Mouse (Mus musculus) lung, embryonic 14.5 days (tissue): ENCODE measurements at regions not wholly inside any gene's neighbourhood (a gene's known extent, or its start where the extent isn't known, plus 50 kb on each side); places are given as distances from the start of the nearest gene placed in this dataset.

Experiments used
- ATAC-seq: fragments of 200-750 bp; cut with Nextera tagmentation; 2 replicates; pipeline ENCODE4 v1.8.0; 2017; ENCODE audit warnings: mild to moderate bottlenecking, moderate TSS enrichment, moderate library complexity; ENCODE audit not compliant: insufficient read depth
- DNase-seq: peaks from one replicate; pipeline ENCODE4 v3.0.0-alpha.2; 2015
- H3K27ac ChIP-seq: fragments of 300-500 bp; sonication (generic); 2 replicates; pipeline ENCODE4 v1.5.1; 2014; ENCODE audit warnings: low read depth, mild to moderate bottlenecking, moderate library complexity
- H3K27me3 ChIP-seq: fragments of 300-500 bp; sonication (generic); 2 replicates; pipeline ENCODE4 v1.6.1; 2014; ENCODE audit warnings: low read length, control low read depth; ENCODE audit not compliant: insufficient read depth
- H3K36me3 ChIP-seq: fragments of 300-500 bp; sonication (generic); 2 replicates; pipeline ENCODE4 v1.6.1; 2014; ENCODE audit warnings: control low read depth; ENCODE audit not compliant: insufficient read depth
- H3K4me1 ChIP-seq: fragments of 300-500 bp; sonication (generic); 2 replicates; pipeline ENCODE4 v1.6.1; 2014; ENCODE audit warnings: antibody characterized with exemption, control low read depth; ENCODE audit not compliant: insufficient read depth
- H3K4me2 ChIP-seq: fragments of 300-500 bp; sonication (generic); 2 replicates; pipeline ENCODE4 v1.6.1; 2014; ENCODE audit warnings: mild to moderate bottlenecking
- H3K4me3 ChIP-seq: fragments of 300-500 bp; sonication (generic); 2 replicates; pipeline ENCODE4 v1.5.1; 2014; ENCODE audit warnings: low read depth, low read length
- H3K9ac ChIP-seq: fragments of 300-500 bp; sonication (generic); 2 replicates; pipeline ENCODE4 v1.6.1; 2014
- H3K9me3 ChIP-seq: fragments of 300-500 bp; sonication (generic); 2 replicates; pipeline ENCODE4 v1.6.1; 2016; ENCODE audit warnings: low read depth, low read length, control low read depth
- CTCF ChIP-seq: IDR thresholded peaks from 2 replicates; pipeline ENCODE4 v1.5.1; 2016; ENCODE audit warnings: antibody characterized with exemption, low read depth
- WGBS: fragments of 180-500 bp; shearing (Covaris S2); extraction: QIAGEN DNeasy Blood & Tissue Kit; methylation state at CpG from one replicate; pipeline ENCODE4 v1.1.7; 2014; 5-methylcytosine and 5-hydroxymethylcytosine counted together

- Histone ChIP-seq H3K27me3 (peaks cover 20% of the 10 kb centered on the region; the same call in 1 of the 2 replicates), H3K9ac (no peak overlapping the region), H3K36me3 (no peaks in the 10 kb centered on the region), H3K4me1 (peaks cover 10% of the 10 kb centered on the region; the same call in 1 of the 2 replicates), H3K4me2 (no peak overlapping the region), H3K9me3 (no peaks in the 10 kb centered on the region), H3K4me3 (no peak overlapping the region), H3K27ac (no peak overlapping the region)
- DNase-seq (no peak), ATAC-seq (no peak)
- WGBS: 28% methylated on average over 24 of the region's 24 CpGs
- TF ChIP-seq CTCF: no peak
Measured at GRCm38 (mm10) chr8:92133484-92134406, 223.7 kb upstream of the Irx5 start.

GRCm38 (mm10) chr8:92132949-92133348 is 224.5 kb upstream of the Irx5 start:
- H3K4me1 ChIP-seq: peaks cover 10% of the 10 kb centered on the region; the same call in 1 of the 2 replicates
- no peak overlapping the region for H3K9ac ChIP-seq
- no peak for ATAC-seq
- 60% methylated on average over 4 of the region's 4 CpGs for WGBS
- no peaks in the 10 kb centered on the region for H3K9me3 ChIP-seq
- H3K27me3 ChIP-seq: peaks cover 20% of the 10 kb centered on the region; the same call in 1 of the 2 replicates
- no peak overlapping the region for H3K4me3 ChIP-seq
- no peak overlapping the region for H3K4me2 ChIP-seq
- H3K36me3 ChIP-seq: no peaks in the 10 kb centered on the region
- no peak for TF ChIP-seq CTCF
- no peak for DNase-seq
- no peak overlapping the region for H3K27ac ChIP-seq

GRCm38 (mm10) chr8:92132526-92132925 is 224.9 kb upstream of the Irx5 start:
- 78% methylated on average over 5 of the region's 5 CpGs for WGBS

GRCm38 (mm10) chr8:92130025-92130557 is 227.3 kb upstream of the Irx5 start:
- Histone ChIP-seq H3K27me3 (peaks cover 9% of the 10 kb centered on the region; the same call in 1 of the 2 replicates), H3K4me2 (no peak overlapping the region), H3K4me3 (no peak overlapping the region), H3K36me3 (no peaks in the 10 kb centered on the region), H3K4me1 (peaks cover 10% of the 10 kb centered on the region; the same call in 1 of the 2 replicates), H3K27ac (no peak overlapping the region), H3K9me3 (no peaks in the 10 kb centered on the region), H3K9ac (no peak overlapping the region)
- WGBS: 40% methylated on average over 8 of the region's 8 CpGs
- ATAC-seq (peak; percentile 18), DNase-seq (no peak)
- no peak for TF ChIP-seq CTCF

More at GRCm38 (mm10) chr8:92132526-92132925, 224.9 kb upstream of the Irx5 start:
- no peaks in the 10 kb centered on the region for H3K9me3 ChIP-seq
- no peaks in the 10 kb centered on the region for H3K36me3 ChIP-seq
- peaks cover 10% of the 10 kb centered on the region; the same call in 1 of the 2 replicates for H3K4me1 ChIP-seq
- no peak overlapping the region for H3K9ac ChIP-seq
- ATAC-seq (no peak), DNase-seq (no peak)
- H3K4me2 ChIP-seq: no peak overlapping the region
- H3K27ac ChIP-seq: no peak overlapping the region
- peaks cover 20% of the 10 kb centered on the region; the same call in 1 of the 2 replicates for H3K27me3 ChIP-seq
- no peak for TF ChIP-seq CTCF
- H3K4me3 ChIP-seq: no peak overlapping the region

GRCm38 (mm10) chr8:92129241-92130015 is 228.0 kb upstream of the Irx5 start:
- Histone ChIP-seq H3K27me3 (0 out of 2 replicates have a peak, but pooled peaks cover 3% of the 10 kb centered on the region), H3K4me3 (no peak overlapping the region), H3K4me1 (peaks cover 10% of the 10 kb centered on the region; the same call in 1 of the 2 replicates), H3K9me3 (no peaks in the 10 kb centered on the region), H3K4me2 (no peak overlapping the region), H3K9ac (no peak overlapping the region), H3K36me3 (no peaks in the 10 kb centered on the region), H3K27ac (no peak overlapping the region)
- 34% methylated on average over 6 of the region's 6 CpGs for WGBS
- ATAC-seq: peak; percentile 76
- peak; percentile 51 for DNase-seq
- no peak for TF ChIP-seq CTCF

GRCm38 (mm10) chr8:92125631-92126030 is 231.8 kb upstream of the Irx5 start:
- Histone ChIP-seq H3K4me2 (no peak overlapping the region), H3K36me3 (no peaks in the 10 kb centered on the region), H3K9me3 (no peaks in the 10 kb centered on the region), H3K27ac (no peak overlapping the region), H3K4me3 (no peak overlapping the region), H3K27me3 (no peaks in the 10 kb centered on the region), H3K4me1 (0 out of 2 replicates have a peak, but pooled peaks cover 6% of the 10 kb centered on the region), H3K9ac (no peak overlapping the region)
- TF ChIP-seq CTCF: no peak
- DNase-seq (no peak), ATAC-seq (no peak)
- WGBS: 53% methylated on average over 3 of the region's 3 CpGs

- Histone ChIP-seq H3K4me2 (no peak overlapping the region), H3K4me3 (no peak overlapping the region), H3K9ac (no peak overlapping the region), H3K36me3 (no peaks in the 10 kb centered on the region), H3K4me1 (no peaks in the 10 kb centered on the region), H3K9me3 (no peaks in the 10 kb centered on the region), H3K27me3 (no peaks in the 10 kb centered on the region), H3K27ac (no peak overlapping the region)
- ATAC-seq: no peak
- WGBS: 49% methylated on average over 2 of the region's 2 CpGs
- DNase-seq: no peak
- peak; percentile 55 for TF ChIP-seq CTCF
Measured at GRCm38 (mm10) chr8:92121296-92121695, 236.1 kb upstream of the Irx5 start.
